Mouse (Mus musculus) right cerebral cortex, adult 18-20 months (tissue): Measurements from ENCODE around the gene Henmt1.

Source experiments
- DNase-seq: peaks from one replicate; pipeline ENCODE4 v3.0.0; 2022; ENCODE audit warnings: mixed read lengths

The Henmt1 gene

GRCm38 (mm10) chr3:108940996-108941395 lies 1.3 kb downstream of the Henmt1 start:
- DNase-seq = no peak

DNA sequence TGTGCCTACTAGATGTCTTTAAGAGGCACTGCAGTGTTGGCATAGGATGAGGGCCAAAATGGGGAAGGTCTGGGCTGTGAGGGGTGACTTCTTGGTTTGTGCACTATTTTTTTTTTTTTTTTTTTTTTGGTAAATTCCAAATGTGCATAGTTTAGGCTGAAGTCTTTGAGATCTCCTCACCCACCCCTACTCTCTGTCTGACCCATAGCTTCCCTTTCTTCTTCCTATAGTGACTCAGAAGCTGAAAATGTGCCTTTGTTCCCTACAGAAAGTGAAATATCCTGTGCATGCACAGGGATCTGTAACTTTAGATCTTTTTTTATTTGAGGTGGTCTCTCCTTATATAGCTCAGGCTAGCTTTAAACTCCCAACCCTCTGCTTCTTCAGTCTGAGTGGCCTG lies 18.3 kb downstream of the Henmt1 start:
- no peak for DNase-seq

DNA sequence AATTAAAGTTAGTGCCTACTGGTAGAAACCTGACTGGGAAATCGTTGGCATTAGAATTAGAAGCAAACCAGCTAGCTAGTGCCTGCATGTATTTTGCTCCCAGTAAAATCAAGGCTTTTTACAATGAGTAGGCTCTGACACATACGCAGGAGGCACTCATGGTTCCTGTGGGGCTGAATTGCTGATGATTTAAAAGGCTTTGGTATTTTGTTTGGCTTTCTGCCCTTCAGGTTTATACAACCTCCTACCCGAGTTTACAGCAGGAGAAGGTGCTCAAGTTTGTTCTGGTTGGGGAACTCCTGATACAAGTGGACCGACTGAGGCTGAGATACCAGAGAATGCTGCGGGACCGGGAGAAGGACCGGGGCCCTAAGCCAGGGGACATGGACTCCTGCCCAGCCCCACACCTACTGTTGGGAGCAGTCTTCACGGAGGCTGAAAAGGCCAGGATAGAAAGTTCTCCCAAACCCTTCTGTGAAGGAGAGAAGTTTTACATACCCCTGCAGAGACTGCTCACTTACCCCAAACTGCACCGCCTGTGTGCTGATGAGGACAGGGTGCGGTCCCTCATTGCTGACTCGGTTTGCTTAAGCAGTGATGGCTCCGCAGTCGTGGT lies 20.1 kb downstream of the Henmt1 start:
- DNase-seq = no peak

DNA sequence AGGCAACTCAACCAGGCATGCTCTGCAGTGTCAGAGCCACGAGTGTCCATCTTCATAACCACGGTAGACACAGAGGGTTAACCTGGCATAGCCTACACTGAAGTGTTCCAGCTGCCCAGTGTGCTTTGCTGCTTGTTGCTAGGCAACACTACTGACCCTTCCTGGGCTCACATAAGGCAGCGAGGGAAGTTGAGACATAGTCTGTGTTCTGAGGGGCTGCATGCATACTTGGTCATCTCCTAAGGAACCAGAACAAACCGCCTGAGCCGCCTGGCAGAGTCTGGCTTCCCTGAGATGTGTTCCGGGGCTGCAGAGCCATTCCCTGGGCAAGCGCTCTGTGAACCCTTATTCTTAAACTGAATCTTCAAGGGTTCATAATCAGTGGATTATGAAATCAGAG lies 21.6 kb downstream of the Henmt1 start:
- DNase-seq = no peak

- no peak for DNase-seq
Observed at GRCm38 (mm10) chr3:108961655-108962054, 22.0 kb downstream of the Henmt1 start.

- no peak for DNase-seq
Observed at GRCm38 (mm10) chr3:108963278-108963677, 23.6 kb downstream of the Henmt1 start.

DNA sequence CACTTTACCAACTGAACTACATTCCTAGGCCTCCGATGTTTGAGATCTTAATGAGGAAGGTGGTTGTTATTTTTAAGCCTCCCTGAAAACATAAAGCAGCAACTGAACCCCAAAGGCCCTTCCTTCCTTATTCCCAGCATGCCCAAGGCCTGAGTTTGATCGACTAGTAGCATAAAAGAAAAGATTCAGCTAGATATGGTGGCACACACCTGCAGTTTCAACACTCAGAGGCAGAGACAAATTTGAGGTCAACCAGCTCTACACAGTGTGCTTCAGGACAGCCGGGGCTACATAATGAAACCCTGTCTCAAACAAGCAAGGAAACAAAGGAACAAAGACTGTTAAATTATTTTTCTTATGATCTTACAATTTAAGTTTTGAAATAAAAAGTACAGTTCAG lies 24.1 kb downstream of the Henmt1 start:
- DNase-seq = no peak

GRCm38 (mm10) chr3:108964361-108965044 lies 24.8 kb downstream of the Henmt1 start:
- DNase-seq = no peak

GRCm38 (mm10) chr3:108966051-108966450 lies 26.4 kb downstream of the Henmt1 start:
- no peak for DNase-seq

DNA sequence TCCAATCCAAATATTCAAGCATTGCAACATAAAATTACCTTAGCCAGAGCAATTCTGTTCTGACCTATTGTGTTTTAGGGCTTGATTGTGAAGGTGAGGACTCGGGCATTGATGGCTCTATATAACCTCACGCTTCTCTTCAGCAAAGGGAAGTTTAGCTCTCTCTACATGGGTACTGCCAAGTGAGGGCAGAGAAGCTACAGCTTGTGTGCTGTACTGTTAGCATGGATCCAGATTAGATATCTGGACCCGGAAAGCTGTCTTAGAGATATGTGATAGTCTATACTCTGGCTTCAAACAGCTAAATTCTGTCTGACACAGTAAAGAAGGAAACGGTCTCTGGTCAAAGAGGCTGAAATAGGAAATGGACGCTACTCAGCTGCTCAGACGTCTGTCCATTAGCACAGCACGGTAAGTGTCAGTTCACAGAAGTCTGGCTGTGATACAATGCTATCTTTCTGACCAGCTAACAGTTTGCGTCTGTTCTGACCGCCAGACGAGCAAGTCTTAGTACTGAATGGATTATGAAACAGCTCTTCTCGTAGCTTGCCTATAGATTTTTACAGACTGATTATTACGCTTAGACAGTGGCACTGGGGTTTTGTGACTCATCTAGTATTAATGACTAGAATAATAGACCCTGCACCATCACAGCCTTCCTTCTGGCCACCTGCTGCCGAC lies 34.4 kb downstream of the Henmt1 start:
- no peak for DNase-seq

- no peak for DNase-seq
Observed at GRCm38 (mm10) chr3:108974920-108975485, 35.3 kb downstream of the Henmt1 start.

GRCm38 (mm10) chr3:108977340-108978030 lies 37.8 kb downstream of the Henmt1 start:
- DNase-seq = no peak

- DNase-seq = no peak
Observed at GRCm38 (mm10) chr3:108981946-108982345, 42.3 kb downstream of the Henmt1 start.

DNA sequence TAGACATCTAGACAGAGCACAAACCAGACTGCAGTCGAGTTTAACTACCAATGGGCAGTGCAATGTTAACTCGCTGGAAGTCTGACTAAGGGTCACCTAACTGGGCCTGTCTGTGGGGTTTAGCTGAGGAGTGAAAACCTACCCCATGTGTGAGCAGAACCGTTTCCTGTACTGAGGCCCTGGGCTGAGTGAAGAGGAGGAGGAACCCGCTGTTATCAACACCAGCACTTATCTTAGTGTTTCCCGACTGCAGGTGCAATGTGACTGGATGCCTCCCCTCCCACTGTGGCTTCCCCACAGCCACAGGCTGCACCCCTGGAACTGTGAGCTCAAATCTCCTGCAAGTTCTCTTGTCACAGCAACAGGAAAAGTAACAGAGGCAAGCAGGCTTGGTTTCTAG lies 44.3 kb downstream of the Henmt1 start:
- no peak for DNase-seq

DNA sequence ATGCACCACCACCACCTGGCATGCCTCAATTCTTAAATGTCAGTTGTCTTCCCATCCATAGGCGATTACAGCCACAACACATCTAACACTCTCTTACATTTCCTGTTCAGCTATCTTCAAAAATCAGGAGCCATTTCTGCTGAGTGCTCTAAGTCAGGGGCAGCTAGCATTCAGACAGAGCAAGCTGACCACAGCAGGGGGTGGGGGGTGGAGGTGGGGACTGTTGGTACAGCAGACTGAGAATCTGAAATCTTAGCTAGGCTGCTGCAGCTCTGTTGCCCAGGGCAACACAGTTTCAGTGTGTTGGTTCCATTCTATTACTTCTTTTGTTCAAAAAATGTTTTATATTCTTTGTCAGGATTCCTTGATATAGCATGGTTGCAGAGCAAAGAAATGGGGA lies 46.9 kb downstream of the Henmt1 start:
- DNase-seq = no peak

- DNase-seq = no peak
Observed at GRCm38 (mm10) chr3:108987009-108987659, 47.5 kb downstream of the Henmt1 start.

DNA sequence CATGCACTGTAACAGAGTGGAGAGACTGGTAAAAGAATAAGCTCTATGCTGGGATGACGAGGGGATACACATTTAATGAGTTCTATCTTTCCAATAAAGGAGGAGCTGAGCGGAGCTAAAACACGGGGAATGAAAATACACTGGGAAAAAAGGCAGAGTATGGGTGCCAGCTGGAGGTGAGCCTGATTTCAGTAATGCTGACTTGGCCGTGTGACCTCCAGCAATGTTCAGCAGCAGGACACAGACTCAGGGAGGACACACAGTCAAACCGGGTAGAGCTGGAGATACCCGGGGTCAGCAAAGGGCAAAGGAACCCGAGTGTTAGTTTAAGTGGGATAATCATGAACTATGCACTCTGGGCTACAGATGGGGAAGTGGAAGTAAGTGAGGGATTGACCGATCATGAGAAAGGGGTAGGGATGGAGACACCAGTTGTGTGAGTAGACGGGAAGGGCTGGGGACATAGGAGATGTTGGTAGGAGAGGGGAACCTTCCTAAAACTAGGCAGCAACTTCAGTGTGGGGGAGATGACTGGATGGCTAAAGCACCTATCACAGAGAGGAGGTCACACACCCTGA lies 50.4 kb downstream of the Henmt1 start:
- DNase-seq = no peak

- DNase-seq = no peak
Observed at GRCm38 (mm10) chr3:108994477-108994876, 54.8 kb downstream of the Henmt1 start.

DNA sequence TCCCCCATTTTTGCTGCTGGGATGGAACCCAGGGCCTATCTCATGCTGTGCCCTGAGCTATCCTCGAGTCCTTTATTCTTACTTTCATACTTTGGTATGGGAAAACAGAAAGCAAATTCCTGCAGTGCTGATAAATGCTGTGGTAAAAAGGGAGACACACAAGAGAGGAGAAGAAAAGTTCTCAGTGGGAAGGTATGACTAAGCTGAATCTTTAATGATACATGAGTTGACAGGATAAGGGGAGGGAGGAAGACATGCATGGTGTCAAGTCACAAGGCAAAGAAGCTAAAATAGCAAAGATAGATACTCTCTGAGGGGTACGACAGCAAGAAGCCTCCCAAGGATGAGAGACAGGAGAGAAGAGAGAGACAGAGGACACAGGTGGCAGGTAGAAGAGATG lies 55.7 kb downstream of the Henmt1 start:
- no peak for DNase-seq

- DNase-seq = no peak
Observed at GRCm38 (mm10) chr3:108997284-108997683, 57.6 kb downstream of the Henmt1 start.

- DNase-seq = no peak
Observed at GRCm38 (mm10) chr3:108997762-108998161, 58.1 kb downstream of the Henmt1 start.

- no peak for DNase-seq
Observed at GRCm38 (mm10) chr3:108999173-108999572, 59.5 kb downstream of the Henmt1 start.
